Mouse (Mus musculus) embryonic facial prominence, embryonic 12.5 days (tissue): ENCODE results near the gene Opn1sw. TPM values are rescaled to one million over a fixed set of nuclear protein-coding genes. Genes with fewer than 3 reads are reported as not detected.
A peak's percentile ranks its signal among the peaks of the same experiment; 100 is the strongest.
"Not testable (repeated sequence)": the region's sequence is repeated elsewhere in the genome, so short reads cannot be mapped to it uniquely, and the experiment has no call there.

Experiments used
- ATAC-seq: fragments of 200-750 bp; cut with Nextera tagmentation; 2 replicates; pipeline ENCODE4 v1.8.0; 2017; ENCODE audit not compliant: insufficient number of reproducible peaks, insufficient read depth, low FRiP score, low TSS enrichment
- H3K27ac ChIP-seq: fragments of 300-500 bp; sonication (generic); 2 replicates; pipeline ENCODE4 v1.5.1; 2016; ENCODE audit warnings: mild to moderate bottlenecking
- H3K27me3 ChIP-seq: fragments of 300-500 bp; sonication (generic); 2 replicates; pipeline ENCODE4 v1.6.1; 2016; ENCODE audit warnings: mild to moderate bottlenecking, moderate library complexity
- H3K36me3 ChIP-seq: fragments of 300-500 bp; sonication (generic); 2 replicates; pipeline ENCODE4 v1.6.1; 2016; ENCODE audit warnings: mild to moderate bottlenecking
- H3K4me1 ChIP-seq: fragments of 300-500 bp; sonication (generic); 2 replicates; pipeline ENCODE4 v1.6.1; 2016
- H3K4me2 ChIP-seq: fragments of 300-500 bp; sonication (generic); replicated peaks from 2 replicates; pipeline ENCODE4 v1.6.1; 2016; ENCODE audit warnings: mild to moderate bottlenecking, moderate library complexity
- H3K4me3 ChIP-seq: fragments of 300-500 bp; sonication (generic); 2 replicates; pipeline ENCODE4 v1.5.1; 2016; ENCODE audit warnings: mild to moderate bottlenecking
- H3K9ac ChIP-seq: fragments of 300-500 bp; sonication (generic); 2 replicates; pipeline ENCODE4 v1.6.1; 2016; ENCODE audit warnings: mild to moderate bottlenecking, moderate library complexity
- H3K9me3 ChIP-seq: fragments of 300-500 bp; sonication (generic); 2 replicates; pipeline ENCODE4 v1.6.1; 2016; ENCODE audit warnings: mild to moderate bottlenecking, moderate library complexity
- whole genome bisulfite sequencing: fragments of 180-500 bp; shearing (Covaris S2); methylation state at CpG from one replicate; pipeline ENCODE4 v1.1.7; 2016; 5-methylcytosine and 5-hydroxymethylcytosine counted together
- polyA plus RNA-seq: library from polyadenylated mRNA; unstranded; fragments of >200 nt; fragmentation: Nextera tagmentation; extraction: Ambion mirVana; gene quantifications from 2 replicates; pipeline ENCODE4 v1.2.1, GENCODE M21; 2016

Gene Opn1sw
- polyA plus RNA-seq, 1 experiment from 2014 or later, result 0.61 TPM

GRCm38 (mm10) chr6:29362246-29363128, 25.8 kb downstream of the Opn1sw start:
- Histone ChIP-seq H3K4me1 (0 out of 2 replicates have a peak, but pooled peaks cover 5% of the 10 kb centered on the region), H3K4me3 (no peak overlapping the region), H3K27ac (peak overlapping the region; percentile 61), H3K36me3 (peaks cover 50% of the 10 kb centered on the region), H3K4me2 (no peak overlapping the region), H3K9ac (no peak overlapping the region), H3K9me3 (no peaks in the 10 kb centered on the region), H3K27me3 (no peaks in the 10 kb centered on the region)
- no peak for ATAC-seq
- WGBS, result 33% methylated on average over 7 of the region's 7 CpGs

GRCm38 (mm10) chr6:29360211-29360610, 28.1 kb downstream of the Opn1sw start:
- Histone ChIP-seq H3K27me3 (no peaks in the 10 kb centered on the region), H3K4me2 (no peak overlapping the region), H3K9me3 (no peaks in the 10 kb centered on the region), H3K9ac (no peak overlapping the region), H3K4me1 (0 out of 2 replicates have a peak, but pooled peaks cover 5% of the 10 kb centered on the region), H3K36me3 (peaks cover 43% of the 10 kb centered on the region), H3K27ac (no peak overlapping the region), H3K4me3 (no peak overlapping the region)
- ATAC-seq, result no peak
- WGBS, result 89% methylated on average over 6 of the region's 6 CpGs

- no peak overlapping the region for H3K27ac ChIP-seq
- ATAC-seq, result no peak
- no peaks in the 10 kb centered on the region for H3K27me3 ChIP-seq
- H3K36me3 ChIP-seq, result peaks cover 40% of the 10 kb centered on the region
- no peak overlapping the region for H3K4me3 ChIP-seq
- H3K4me2 ChIP-seq, result no peak overlapping the region
- no peak overlapping the region for H3K9ac ChIP-seq
- 90% methylated on average over 3 of the region's 3 CpGs for WGBS
- H3K4me1 ChIP-seq, result 0 out of 2 replicates have a peak, but pooled peaks cover 5% of the 10 kb centered on the region
- H3K9me3 ChIP-seq, result no peaks in the 10 kb centered on the region
Observed at GRCm38 (mm10) chr6:29359386-29359785, 28.9 kb downstream of the Opn1sw start.

- H3K9ac ChIP-seq, result no peak overlapping the region
- peaks cover 4% of the 10 kb centered on the region for H3K4me1 ChIP-seq
- 48% methylated on average over 5 of the region's 5 CpGs for WGBS
- H3K27me3 ChIP-seq, result no peaks in the 10 kb centered on the region
- no peak overlapping the region for H3K4me3 ChIP-seq
- H3K27ac ChIP-seq, result no peak overlapping the region
- H3K36me3 ChIP-seq, result peaks cover 16% of the 10 kb centered on the region
- no peak overlapping the region for H3K4me2 ChIP-seq
- H3K9me3 ChIP-seq, result no peaks in the 10 kb centered on the region
- no peak for ATAC-seq
Observed at GRCm38 (mm10) chr6:29352816-29353215, 35.5 kb downstream of the Opn1sw start.

- no peak overlapping the region for H3K9ac ChIP-seq
- H3K4me2 ChIP-seq, result no peak overlapping the region
- no peak for ATAC-seq
- no peak overlapping the region for H3K27ac ChIP-seq
- peaks cover 4% of the 10 kb centered on the region for H3K4me1 ChIP-seq
- no peaks in the 10 kb centered on the region for H3K27me3 ChIP-seq
- no peaks in the 10 kb centered on the region for H3K9me3 ChIP-seq
- H3K36me3 ChIP-seq, result peaks cover 4% of the 10 kb centered on the region; the same call in 1 of the 2 replicates
- H3K4me3 ChIP-seq, result no peak overlapping the region
Observed at GRCm38 (mm10) chr6:29351613-29352012, 36.7 kb downstream of the Opn1sw start.

GRCm38 (mm10) chr6:29348371-29348724, 39.9 kb downstream of the Opn1sw start:
- Histone ChIP-seq H3K27ac (peak overlapping the region; percentile 86), H3K4me3 (peak overlapping the region; percentile 92), H3K4me1 (peaks cover 4% of the 10 kb centered on the region), H3K9me3 (no peaks in the 10 kb centered on the region), H3K9ac (peak overlapping the region; percentile 89), H3K36me3 (no peaks in the 10 kb centered on the region), H3K4me2 (peak overlapping the region; percentile 60), H3K27me3 (no peaks in the 10 kb centered on the region)
- no peak for ATAC-seq
- 1% methylated on average over 15 of the region's 15 CpGs for WGBS

GRCm38 (mm10) chr6:29347665-29348370, 40.5 kb downstream of the Opn1sw start, which contains the start of gene Calu:
Calu (plus strand) TSS chr6:29348069.
- peak; percentile 99 for ATAC-seq
- peak within 1 kb of the TSS; percentile 66 for H3K4me2 ChIP-seq
- peak within 1 kb of the TSS; percentile 92 for H3K4me3 ChIP-seq
- H3K27ac ChIP-seq, result peak within 1 kb of the TSS; percentile 86
- H3K36me3 ChIP-seq, result no peaks in the 10 kb centered on the region
- peaks cover 4% of the 10 kb centered on the region for H3K4me1 ChIP-seq
- under 1% methylated on average over 55 of the region's 55 CpGs for WGBS
- no peaks in the 10 kb centered on the region for H3K9me3 ChIP-seq
- H3K9ac ChIP-seq, result peak within 1 kb of the TSS; percentile 89
- H3K27me3 ChIP-seq, result no peaks in the 10 kb centered on the region

- no peak for ATAC-seq
Observed at GRCm38 (mm10) chr6:29347189-29347588, 41.1 kb downstream of the Opn1sw start.

GRCm38 (mm10) chr6:29346512-29346911, 41.8 kb downstream of the Opn1sw start:
- H3K36me3 ChIP-seq, H3K4me3 ChIP-seq, H3K27ac ChIP-seq, H3K4me2 ChIP-seq, H3K27me3 ChIP-seq, H3K4me1 ChIP-seq, H3K9me3 ChIP-seq, ATAC-seq, H3K9ac ChIP-seq: not testable (repeated sequence)
- 88% methylated on average over 2 of the region's 2 CpGs for WGBS

More at GRCm38 (mm10) chr6:29347189-29347588, 41.1 kb downstream of the Opn1sw start:
- Histone ChIP-seq H3K9me3 (no peaks in the 10 kb centered on the region), H3K27me3 (no peaks in the 10 kb centered on the region), H3K4me2 (peak overlapping the region; percentile 66), H3K9ac (peak overlapping the region; percentile 89), H3K27ac (peak overlapping the region; percentile 86), H3K4me3 (peak overlapping the region; percentile 92), H3K36me3 (no peaks in the 10 kb centered on the region), H3K4me1 (peaks cover 4% of the 10 kb centered on the region)
- 36% methylated on average over 7 of the region's 7 CpGs for WGBS

- H3K27ac ChIP-seq, result no peak overlapping the region
- no peaks in the 10 kb centered on the region for H3K36me3 ChIP-seq
- H3K27me3 ChIP-seq, result no peaks in the 10 kb centered on the region
- WGBS, result 60% methylated on average over 4 of the region's 4 CpGs
- no peak overlapping the region for H3K4me2 ChIP-seq
- no peaks in the 10 kb centered on the region for H3K9me3 ChIP-seq
- H3K4me3 ChIP-seq, result no peak overlapping the region
- H3K9ac ChIP-seq, result no peak overlapping the region
- no peaks in the 10 kb centered on the region for H3K4me1 ChIP-seq
- ATAC-seq, result no peak
Observed at GRCm38 (mm10) chr6:29329514-29329913, 58.8 kb downstream of the Opn1sw start.

- H3K27ac ChIP-seq, result no peak overlapping the region
- H3K9me3 ChIP-seq, result no peaks in the 10 kb centered on the region
- H3K4me2 ChIP-seq, result no peak overlapping the region
- no peaks in the 10 kb centered on the region for H3K36me3 ChIP-seq
- 84% methylated on average over 9 of the region's 9 CpGs for WGBS
- H3K27me3 ChIP-seq, result no peaks in the 10 kb centered on the region
- no peak overlapping the region for H3K9ac ChIP-seq
- no peak for ATAC-seq
- H3K4me3 ChIP-seq, result no peak overlapping the region
- no peaks in the 10 kb centered on the region for H3K4me1 ChIP-seq
Observed at GRCm38 (mm10) chr6:29326961-29327360, 61.3 kb downstream of the Opn1sw start.
